Mouse (Mus musculus) thymus, adult 18-20 months (tissue): ENCODE results near the gene Slc38a8.

Source experiments
- DNase-seq, 2 experiments: peaks; one replicate each; pipeline ENCODE4 v3.0.0; 2022; ENCODE audit warnings: mixed read lengths in 2 of 2

The Slc38a8 gene

GRCm38 (mm10) chr8:119501598-119501997, at the start of gene Slc38a8:
TSS of gene Slc38a8 (minus strand) at chr8:119501698.
- DNase-seq: no peak

GRCm38 (mm10) chr8:119548560-119549113, 47.1 kb upstream of the Slc38a8 start:
- DNase-seq: no peak

- DNase-seq: no peak
These were observed 45.7 kb upstream of the Slc38a8 start for GRCm38 (mm10) chr8:119547019-119547691.

GRCm38 (mm10) chr8:119545791-119546190, 44.3 kb upstream of the Slc38a8 start:
- DNase-seq: no peak

- DNase-seq: no peak
These were observed 43.7 kb upstream of the Slc38a8 start for GRCm38 (mm10) chr8:119545180-119545579.

- DNase-seq: no peak
These were observed 43.1 kb upstream of the Slc38a8 start for GRCm38 (mm10) chr8:119544606-119545005.

GRCm38 (mm10) chr8:119531973-119532372, 30.5 kb upstream of the Slc38a8 start:
- no peak for DNase-seq

GRCm38 (mm10) chr8:119531397-119531796, 29.9 kb upstream of the Slc38a8 start:
- DNase-seq: no peak

GRCm38 (mm10) chr8:119530937-119531336, 29.4 kb upstream of the Slc38a8 start:
- DNase-seq: no peak

- DNase-seq: no peak
These were observed 27.3 kb upstream of the Slc38a8 start for GRCm38 (mm10) chr8:119528762-119529161.

- DNase-seq: no peak
These were observed 18.6 kb upstream of the Slc38a8 start for GRCm38 (mm10) chr8:119520102-119520501.

- DNase-seq: no peak
These were observed 15.2 kb upstream of the Slc38a8 start for GRCm38 (mm10) chr8:119516674-119517073.

- no peak for DNase-seq
These were observed 14.3 kb upstream of the Slc38a8 start for GRCm38 (mm10) chr8:119515767-119516166.

- no peak for DNase-seq
These were observed 13.4 kb upstream of the Slc38a8 start for GRCm38 (mm10) chr8:119514940-119515339.

GRCm38 (mm10) chr8:119513405-119513804, 11.9 kb upstream of the Slc38a8 start:
- DNase-seq: no peak

GRCm38 (mm10) chr8:119511722-119512121, 10.2 kb upstream of the Slc38a8 start:
- DNase-seq: no peak

- no peak for DNase-seq
These were observed 9.0 kb upstream of the Slc38a8 start for GRCm38 (mm10) chr8:119510471-119510870.

- DNase-seq: no peak
These were observed 4.6 kb upstream of the Slc38a8 start for GRCm38 (mm10) chr8:119506106-119506505.

GRCm38 (mm10) chr8:119505488-119505887, 4.0 kb upstream of the Slc38a8 start:
- no peak for DNase-seq

GRCm38 (mm10) chr8:119503191-119503767, 1.8 kb upstream of the Slc38a8 start:
- no peak for DNase-seq

- no peak for DNase-seq
These were observed 613 bp upstream of the Slc38a8 start for GRCm38 (mm10) chr8:119502111-119502510.

GRCm38 (mm10) chr8:119499836-119500235, 1.7 kb downstream of the Slc38a8 start:
- no peak for DNase-seq

GRCm38 (mm10) chr8:119496848-119497247, 4.7 kb downstream of the Slc38a8 start:
- peak; percentile 12 for DNase-seq

GRCm38 (mm10) chr8:119487093-119487492, 14.4 kb downstream of the Slc38a8 start:
- no peak for DNase-seq
